Mouse (Mus musculus) lung, adult 10 weeks (tissue): ENCODE measurements around the gene Ncaph2. TPM values are rescaled to one million over a fixed set of nuclear protein-coding genes. Genes with fewer than 3 reads are reported as not detected.

Source experiments
- polyA plus RNA-seq: library from polyadenylated mRNA; stranded (reverse); fragments of 350-450 nt; fragmentation: Illumina TruSeq; extraction: RNeasy Lipid Tissue Mini Kit (QIAGEN cat#74804); gene quantifications from one replicate; pipeline ENCODE4 v1.2.3, GENCODE M21; 2014; ENCODE audit warnings: low read depth, low replicate concordance; ENCODE audit not compliant: insufficient read depth

Ncaph2 gene
- 62.3 TPM for polyA plus RNA-seq

DNA sequence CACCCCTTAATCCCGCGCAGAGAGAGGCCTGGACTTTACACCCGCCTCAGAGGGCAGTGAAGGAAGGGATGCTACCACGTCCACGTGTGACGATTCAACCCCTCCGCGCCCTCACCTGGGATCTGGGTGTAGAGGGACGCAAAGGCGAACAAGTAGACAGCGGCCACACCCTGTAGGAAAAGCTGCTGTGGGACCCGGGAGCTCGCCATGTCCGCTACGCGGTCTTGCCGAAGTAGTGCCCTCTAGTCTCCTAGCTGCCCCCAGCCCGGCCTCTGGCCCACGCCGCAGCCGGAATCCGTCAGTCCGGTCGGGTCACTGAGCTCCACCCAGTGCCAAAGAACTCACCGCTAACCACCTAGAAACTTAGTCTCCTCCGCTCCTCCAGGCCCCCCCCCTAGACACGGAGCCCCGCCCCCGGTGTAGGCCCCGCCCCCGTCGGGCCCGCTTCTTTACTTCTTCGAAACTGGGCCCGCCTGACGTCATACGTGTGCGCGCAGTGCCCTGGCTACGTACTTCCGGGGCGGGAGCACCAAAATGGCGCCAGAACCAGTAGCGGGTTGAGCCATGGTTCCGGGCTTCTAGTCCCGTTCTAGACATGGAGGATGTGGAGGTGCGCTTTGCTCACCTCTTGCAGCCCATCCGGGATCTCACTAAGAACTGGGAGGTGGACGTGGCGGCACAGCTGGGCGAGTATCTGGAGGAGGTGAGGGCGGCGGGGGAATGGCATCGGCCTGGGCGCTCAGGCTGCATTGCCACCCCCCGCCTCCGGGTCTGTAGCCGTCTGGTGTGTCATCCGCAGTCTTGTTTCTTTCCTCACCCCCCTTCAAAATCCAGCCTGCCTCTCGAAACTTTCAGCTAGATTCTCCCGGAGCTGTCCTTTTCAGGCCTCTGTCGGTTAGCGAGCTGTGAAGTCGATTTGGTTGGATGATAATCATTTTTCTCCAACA, at the start of gene Ncaph2, which contains the start of gene Lmf2:
TSS of gene Ncaph2 (plus strand) at position 479 of the 947 bp plus-strand sequence.
TSS of gene Lmf2 (minus strand) at position 419 of the 947 bp plus-strand sequence.

DNA sequence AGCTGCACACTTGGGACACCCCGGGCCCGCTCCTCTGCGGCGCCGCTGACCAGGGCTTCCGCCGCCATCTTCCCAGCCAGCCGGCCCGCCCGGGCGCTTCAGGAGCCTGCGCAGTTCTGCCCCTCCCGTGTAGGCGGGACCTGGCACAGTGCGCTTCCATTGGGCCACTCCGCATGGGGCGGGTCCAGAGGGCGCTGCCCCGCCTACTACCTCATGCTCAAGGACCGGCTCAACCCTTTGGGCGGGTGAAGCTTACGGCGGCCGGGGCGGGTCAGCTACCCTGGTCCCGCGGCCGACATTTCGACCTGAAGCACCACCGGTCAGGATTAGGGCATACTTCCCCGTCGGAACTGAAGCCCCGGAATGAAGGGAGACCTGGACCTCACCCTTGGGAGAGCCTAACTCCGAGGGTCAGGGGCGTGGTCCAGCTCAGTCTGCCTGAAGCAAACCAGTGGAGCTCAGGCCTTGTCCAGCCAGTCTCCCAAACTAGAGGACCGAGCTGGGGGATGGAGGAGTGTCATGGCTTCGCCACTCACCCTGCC, 40.3 kb upstream of the Ncaph2 start, which contains the start of gene Sbf1:
TSS of gene Sbf1 (minus strand) at position 122 of the 542 bp plus-strand sequence.

GRCm38 (mm10) chr15:89322670-89323522, 32.6 kb upstream of the Ncaph2 start, which contains the start of gene Adm2:
Gene Adm2 (plus strand): TSS chr15:89322720.

GRCm38 (mm10) chr15:89334271-89334670, 21.2 kb upstream of the Ncaph2 start, which contains the start of gene Miox:
Gene Miox (plus strand): TSS chr15:89334398.

GRCm38 (mm10) chr15:89373762-89374248, 18.3 kb downstream of the Ncaph2 start, which contains the start of gene Sco2:
Gene Sco2 (minus strand): TSS chr15:89373846.

DNA sequence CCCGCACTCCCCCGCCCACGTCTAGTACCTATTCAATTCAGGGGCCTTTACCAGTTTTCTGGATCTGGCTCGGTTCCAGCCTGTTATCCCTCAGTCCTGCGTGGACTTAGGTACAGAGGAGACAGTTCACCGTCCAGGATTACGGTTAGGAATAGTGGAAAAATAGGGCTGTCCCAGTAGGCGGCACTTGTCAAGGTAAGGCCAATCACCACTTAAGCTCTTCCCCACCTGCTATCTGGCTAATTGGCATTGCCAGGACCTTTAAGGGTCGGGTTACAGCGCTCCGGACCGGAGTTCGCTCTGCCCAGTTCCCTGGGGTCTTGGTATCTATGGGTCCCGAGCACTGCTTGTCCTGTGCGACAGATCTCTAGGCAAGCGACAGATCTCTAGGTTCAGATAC, 21.4 kb downstream of the Ncaph2 start, which contains the start of gene Tymp:
TSS of gene Tymp (minus strand) at position 83 of the 400 bp plus-strand sequence.

DNA sequence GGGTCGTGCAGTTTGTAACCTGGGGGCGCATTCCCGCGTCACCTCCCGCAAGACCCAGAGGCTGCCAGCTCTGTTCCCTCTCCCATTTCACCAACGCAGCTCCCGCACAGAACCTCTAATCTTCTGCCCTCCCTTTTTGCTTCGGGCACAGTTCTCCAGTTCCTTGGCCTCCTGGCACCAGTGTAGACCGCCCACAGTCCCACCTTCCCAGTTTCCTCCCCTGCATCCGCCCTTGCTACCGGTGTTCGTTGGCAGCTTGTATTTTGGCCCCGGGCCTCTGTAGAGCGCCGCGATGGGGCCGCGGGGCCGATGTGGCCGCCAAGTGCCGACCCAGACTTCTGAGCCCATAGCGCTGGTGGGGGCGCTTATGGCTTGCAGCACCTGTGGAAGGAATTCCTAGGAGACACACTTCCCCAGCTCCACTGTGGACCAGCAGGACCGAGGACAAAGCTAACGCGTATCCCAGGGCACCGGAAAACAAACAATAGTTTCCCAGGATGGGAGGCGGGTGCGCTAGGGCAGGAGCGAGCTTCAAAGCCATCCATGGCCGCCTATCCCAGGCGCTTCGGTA, 23.4 kb downstream of the Ncaph2 start, which contains the start of gene Odf3b:
TSS of gene Odf3b (minus strand) at position 452 of the 571 bp plus-strand sequence.

DNA sequence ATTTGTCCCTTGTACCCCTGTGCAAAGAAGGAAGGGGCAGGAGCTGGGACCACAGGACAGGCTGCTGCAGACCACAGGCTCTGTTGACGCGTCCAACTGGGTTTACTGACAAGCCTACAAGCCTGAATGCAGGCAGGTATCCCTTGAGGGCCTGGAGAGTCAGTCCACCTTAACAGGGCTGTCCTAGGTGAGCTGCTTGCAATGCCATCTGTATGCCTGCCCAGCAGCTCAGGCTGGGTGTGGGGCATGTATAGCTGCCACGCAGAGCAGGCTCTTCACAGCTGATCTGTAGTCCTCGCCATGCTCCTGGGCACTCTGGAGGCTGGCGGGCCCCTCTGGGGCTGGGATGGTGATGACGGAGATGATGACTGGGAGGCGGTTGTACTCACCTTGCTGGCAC, 29.1 kb downstream of the Ncaph2 start, which contains the start of gene Klhdc7b:
TSS of gene Klhdc7b (plus strand) at position 301 of the 400 bp plus-strand sequence.

GRCm38 (mm10) chr15:89410118-89410517, 54.6 kb downstream of the Ncaph2 start, which contains the start of gene Syce3:
Gene Syce3 (minus strand): TSS chr15:89410503.

Other genes with a start within 250 kb of the Ncaph2 start
- gene Tubgcp6, start 232.6 kb upstream of the Ncaph2 start, polyA plus RNA-seq = 6.4 TPM
- 10.1 TPM for gene Hdac10, start 227.0 kb upstream of the Ncaph2 start, polyA plus RNA-seq
- gene Mapk12, start 215.0 kb upstream of the Ncaph2 start, polyA plus RNA-seq = 26.9 TPM
- gene Mapk11, start 206.1 kb upstream of the Ncaph2 start, polyA plus RNA-seq = 8.1 TPM
- gene Plxnb2, start 174.9 kb upstream of the Ncaph2 start, polyA plus RNA-seq = 120 TPM
- 3.5 TPM for gene Dennd6b, start 159.2 kb upstream of the Ncaph2 start, polyA plus RNA-seq
- 13.9 TPM for gene Ppp6r2, start 144.2 kb upstream of the Ncaph2 start, polyA plus RNA-seq
- 32.8 TPM for gene Sbf1, start 40.4 kb upstream of the Ncaph2 start, polyA plus RNA-seq
- not detected for gene Adm2, start 33.0 kb upstream of the Ncaph2 start, polyA plus RNA-seq
- not detected for gene Miox, start 21.3 kb upstream of the Ncaph2 start, polyA plus RNA-seq
- 23.1 TPM for gene Lmf2, start 60 bp upstream of the Ncaph2 start, polyA plus RNA-seq
- gene Sco2, start 18.1 kb downstream of the Ncaph2 start, polyA plus RNA-seq = 18.5 TPM
- gene Tymp, start 21.3 kb downstream of the Ncaph2 start, polyA plus RNA-seq = 3.3 TPM
- 25.2 TPM for gene Odf3b, start 23.6 kb downstream of the Ncaph2 start, polyA plus RNA-seq
- gene Klhdc7b, start 29.2 kb downstream of the Ncaph2 start, polyA plus RNA-seq = not detected
- not detected for gene Syce3, start 54.8 kb downstream of the Ncaph2 start, polyA plus RNA-seq
- 5.5 TPM for gene Cpt1b, start 70.1 kb downstream of the Ncaph2 start, polyA plus RNA-seq
- 0.62 TPM for gene C730034F03Rik, start 73.9 kb downstream of the Ncaph2 start, polyA plus RNA-seq
- 0.08 TPM for gene Gm44502, start 74.0 kb downstream of the Ncaph2 start, polyA plus RNA-seq
- 46.8 TPM for gene Chkb, start 74.2 kb downstream of the Ncaph2 start, polyA plus RNA-seq
- gene Mapk8ip2, start 98.2 kb downstream of the Ncaph2 start, polyA plus RNA-seq = not detected
- 20.2 TPM for gene Arsa, start 121.7 kb downstream of the Ncaph2 start, polyA plus RNA-seq
- 16.7 TPM for gene Shank3, start 143.9 kb downstream of the Ncaph2 start, polyA plus RNA-seq
- gene Acr, start 212.6 kb downstream of the Ncaph2 start, polyA plus RNA-seq = 0.23 TPM
- gene Rabl2, start 236.2 kb downstream of the Ncaph2 start, polyA plus RNA-seq = 14.7 TPM